Mouse (Mus musculus) erythroblast, embryonic 14.5 days (primary cell): ENCODE data around the gene Gnat1.

Experiments
- GATA1 ChIP-seq: IDR thresholded peaks from 2 replicates; pipeline ENCODE4 v1.6.1; 2012; ENCODE audit warnings: low read length, inconsistent platforms, mixed read lengths
- TAL1 ChIP-seq: IDR thresholded peaks from 3 replicates; pipeline ENCODE4 v1.6.1; 2012; ENCODE audit warnings: low read length, inconsistent platforms, mixed read lengths

GRCm38 (mm10) chr9:107723292-107723691, 43.8 kb upstream of the Gnat1 start:
- TF ChIP-seq GATA1 (no peak), TAL1 (no peak)
